Mouse (Mus musculus) forebrain, embryonic 16.5 days (tissue): ENCODE measurements around the gene Cox5a. TPM values are rescaled to one million over a fixed set of nuclear protein-coding genes. Genes with fewer than 3 reads are reported as not detected.

Experiments
- ATAC-seq: fragments of 200-750 bp; cut with Nextera tagmentation; 2 replicates; pipeline ENCODE4 v1.8.0; 2017; ENCODE audit warnings: mild to moderate bottlenecking, moderate library complexity
- H3K27ac ChIP-seq: fragments of 300-500 bp; sonication (generic); 2 replicates; pipeline ENCODE4 v1.5.1; 2014; ENCODE audit warnings: low read length, control low read depth
- H3K27me3 ChIP-seq: fragments of 300-500 bp; sonication (generic); replicated peaks from 2 replicates; pipeline ENCODE4 v1.6.1; 2014; ENCODE audit warnings: low read length; ENCODE audit not compliant: control insufficient read depth, insufficient read depth
- H3K36me3 ChIP-seq: fragments of 300-500 bp; sonication (generic); 2 replicates; pipeline ENCODE4 v1.6.1; 2014; ENCODE audit not compliant: control insufficient read depth, insufficient read depth
- H3K4me1 ChIP-seq: fragments of 300-500 bp; sonication (generic); replicated peaks from 2 replicates; pipeline ENCODE4 v1.6.1; 2014; ENCODE audit warnings: low read length; ENCODE audit not compliant: control insufficient read depth, insufficient read depth
- H3K4me2 ChIP-seq: fragments of 300-500 bp; sonication (generic); 2 replicates; pipeline ENCODE4 v1.6.1; 2014; ENCODE audit warnings: mild to moderate bottlenecking, low read length, control low read depth
- H3K4me3 ChIP-seq: fragments of 300-500 bp; sonication (generic); replicated peaks from 2 replicates; pipeline ENCODE4 v1.5.1; 2014; ENCODE audit warnings: mild to moderate bottlenecking, low read length, control low read depth
- H3K9ac ChIP-seq: fragments of 300-500 bp; sonication (generic); replicated peaks from 2 replicates; pipeline ENCODE4 v1.6.1; 2014; ENCODE audit warnings: low read depth, low read length, control low read depth
- H3K9me3 ChIP-seq: fragments of 300-500 bp; sonication (generic); 2 replicates; pipeline ENCODE4 v1.6.1; 2016; ENCODE audit warnings: low read length; ENCODE audit not compliant: control insufficient read depth
- WGBS: fragments of 180-500 bp; shearing (Covaris S2); extraction: QIAGEN DNeasy Blood & Tissue Kit; methylation state at CpG from one replicate; pipeline ENCODE4 v1.1.7; 2014; 5-methylcytosine and 5-hydroxymethylcytosine counted together
- polyA plus RNA-seq: library from polyadenylated mRNA; unstranded; fragments of >200 nt; fragmentation: Nextera tagmentation; extraction: Ambion mirVana; gene quantifications from 2 replicates; pipeline ENCODE4 v1.2.1, GENCODE M21; 2015

The Cox5a gene
- polyA plus RNA-seq, 1 experiment from 2014 or later: 720 TPM

DNA sequence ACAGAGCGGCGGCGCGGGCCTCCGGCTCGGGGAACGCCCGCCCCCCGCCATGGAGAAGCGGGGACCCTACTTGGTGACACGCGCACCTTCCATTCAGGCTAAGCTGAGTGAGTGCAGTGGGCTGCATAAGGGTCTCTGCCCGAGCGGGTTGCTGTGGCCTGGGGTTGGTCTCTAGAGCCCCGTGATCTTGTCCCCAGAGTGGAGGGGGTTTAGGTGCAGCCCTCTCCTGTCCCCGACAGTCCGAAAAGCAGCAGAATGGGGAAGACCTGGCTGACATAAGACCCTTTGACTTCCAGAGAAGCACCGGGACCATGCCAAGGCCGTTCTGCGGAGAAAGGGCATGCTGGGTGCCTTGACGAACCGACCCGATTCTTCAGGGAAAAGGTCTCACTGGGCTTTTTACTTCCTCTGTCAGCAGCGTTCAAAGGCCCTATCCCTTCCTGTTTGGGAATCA is 16.7 kb downstream of the Cox5a start:
- peaks cover 13% of the 10 kb centered on the region for H3K36me3 ChIP-seq
- peak; percentile 72 for ATAC-seq
- 0% methylated on average over 24 of the region's 24 CpGs for WGBS

DNA sequence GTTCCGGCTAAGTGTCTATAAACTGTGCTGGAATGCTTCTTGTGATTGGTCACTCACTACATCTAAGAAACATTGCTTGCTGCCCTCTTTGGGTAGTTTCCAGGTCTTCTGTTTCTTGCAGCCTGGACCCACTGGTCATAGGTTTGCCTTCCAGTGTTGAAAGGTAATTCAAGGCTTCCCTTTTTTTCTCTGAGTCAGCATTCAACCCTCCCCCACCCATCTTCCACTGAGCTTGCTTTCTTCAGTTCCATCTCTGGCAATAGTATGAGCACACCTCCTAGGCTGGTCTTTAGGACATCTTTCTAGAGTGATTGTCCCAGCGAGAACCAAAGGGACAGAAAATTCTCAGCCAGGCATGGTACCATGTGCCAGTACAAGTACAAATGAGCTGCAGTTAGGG is 18.5 kb downstream of the Cox5a start:
- Histone ChIP-seq H3K27ac (no peak overlapping the region), H3K9ac (no peak overlapping the region), H3K36me3 (peaks cover 12% of the 10 kb centered on the region), H3K27me3 (no peaks in the 10 kb centered on the region), H3K4me2 (no peak overlapping the region), H3K4me3 (no peak overlapping the region), H3K4me1 (peaks cover 20% of the 10 kb centered on the region), H3K9me3 (no peaks in the 10 kb centered on the region)
- WGBS: 96% methylated on average over 2 of the region's 2 CpGs
- ATAC-seq: no peak

More for the DNA sequence above, 16.7 kb downstream of the Cox5a start:
- H3K27me3 ChIP-seq: no peaks in the 10 kb centered on the region
- H3K9me3 ChIP-seq: no peaks in the 10 kb centered on the region
- peaks cover 20% of the 10 kb centered on the region for H3K4me1 ChIP-seq
- peak overlapping the region; percentile 92 for H3K9ac ChIP-seq
- H3K4me3 ChIP-seq: peak overlapping the region; percentile 78
- H3K27ac ChIP-seq: peak overlapping the region; percentile 87
- peak overlapping the region; percentile 84 for H3K4me2 ChIP-seq

DNA sequence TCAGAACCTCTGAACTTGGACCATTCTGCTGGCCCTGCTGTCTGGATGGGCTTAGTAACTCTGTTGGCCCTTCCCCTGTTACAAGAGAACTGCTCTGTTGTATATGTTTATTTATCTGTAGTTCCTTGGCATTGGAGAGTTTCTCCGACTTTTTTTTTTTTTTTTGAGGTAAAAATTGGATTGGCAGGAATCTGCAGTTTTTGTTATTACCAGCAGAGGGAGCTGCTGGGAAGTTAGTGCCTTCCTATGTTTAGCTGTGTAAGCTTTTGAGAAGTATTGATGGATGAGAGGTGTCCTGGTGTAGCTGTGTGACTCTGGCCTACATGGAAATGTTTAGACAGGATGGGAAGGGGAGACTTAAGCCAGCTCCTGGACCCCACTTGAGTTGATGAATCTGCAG is 20.2 kb downstream of the Cox5a start:
- Histone ChIP-seq H3K9me3 (no peaks in the 10 kb centered on the region), H3K4me1 (peaks cover 19% of the 10 kb centered on the region), H3K4me2 (no peak overlapping the region), H3K27ac (no peak overlapping the region), H3K27me3 (no peaks in the 10 kb centered on the region), H3K9ac (no peak overlapping the region), H3K36me3 (peaks cover 16% of the 10 kb centered on the region), H3K4me3 (no peak overlapping the region)
- ATAC-seq: no peak
- 5% methylated on average over 1 of the region's 1 CpGs for WGBS

DNA sequence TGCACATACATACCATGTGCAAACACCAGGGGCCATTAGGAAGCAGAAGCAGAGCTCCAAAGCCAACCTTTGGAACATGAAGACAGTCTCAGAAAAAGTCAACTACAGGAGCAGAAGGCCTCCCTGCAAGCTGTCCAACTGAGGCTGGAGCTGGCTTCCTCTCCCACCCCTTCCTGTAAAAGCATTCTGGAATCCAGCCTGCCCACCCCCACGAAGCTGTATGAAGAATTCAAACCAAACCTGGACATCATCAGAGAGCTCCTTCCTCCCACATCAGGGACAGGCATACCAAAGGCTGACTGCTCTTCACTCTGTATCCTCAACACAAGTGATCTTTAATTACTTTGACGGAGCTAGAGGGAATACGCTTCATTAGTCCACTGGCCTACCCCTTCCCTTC is 22.9 kb downstream of the Cox5a start:
- H3K36me3 ChIP-seq: peaks cover 16% of the 10 kb centered on the region
- WGBS: 73% methylated on average over 3 of the region's 3 CpGs

DNA sequence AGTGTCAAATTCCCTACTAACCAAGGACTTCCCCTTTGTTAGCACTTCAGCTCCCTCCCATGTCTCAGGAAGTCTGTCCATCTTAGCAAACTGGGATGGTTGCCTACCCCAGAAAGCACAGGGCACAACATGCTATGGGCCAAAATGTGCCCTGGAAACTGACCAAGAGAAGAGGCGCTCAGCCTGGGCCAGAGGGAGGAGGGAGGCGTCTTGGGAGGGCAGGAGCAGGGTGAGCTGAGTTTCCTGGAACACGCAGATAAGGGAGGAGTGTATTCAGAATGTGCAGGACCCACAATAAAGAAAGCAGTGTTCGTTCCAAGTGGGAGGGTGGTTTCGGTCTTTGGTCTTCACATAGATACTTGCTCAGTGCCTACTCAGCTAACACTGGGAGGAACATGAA is 26.2 kb downstream of the Cox5a start:
- no peaks in the 10 kb centered on the region for H3K9me3 ChIP-seq
- H3K27me3 ChIP-seq: no peaks in the 10 kb centered on the region
- peaks cover 18% of the 10 kb centered on the region for H3K4me1 ChIP-seq
- peaks cover 11% of the 10 kb centered on the region for H3K36me3 ChIP-seq
- WGBS: 84% methylated on average over 5 of the region's 5 CpGs
- no peak overlapping the region for H3K4me2 ChIP-seq
- no peak overlapping the region for H3K4me3 ChIP-seq
- H3K9ac ChIP-seq: no peak overlapping the region
- H3K27ac ChIP-seq: no peak overlapping the region
- no peak for ATAC-seq

More for the DNA sequence above, 22.9 kb downstream of the Cox5a start:
- H3K4me1 ChIP-seq: peaks cover 9% of the 10 kb centered on the region
- no peak overlapping the region for H3K27ac ChIP-seq
- no peaks in the 10 kb centered on the region for H3K9me3 ChIP-seq
- no peak overlapping the region for H3K4me3 ChIP-seq
- no peak overlapping the region for H3K9ac ChIP-seq
- H3K4me2 ChIP-seq: no peak overlapping the region
- no peak for ATAC-seq
- H3K27me3 ChIP-seq: no peaks in the 10 kb centered on the region

DNA sequence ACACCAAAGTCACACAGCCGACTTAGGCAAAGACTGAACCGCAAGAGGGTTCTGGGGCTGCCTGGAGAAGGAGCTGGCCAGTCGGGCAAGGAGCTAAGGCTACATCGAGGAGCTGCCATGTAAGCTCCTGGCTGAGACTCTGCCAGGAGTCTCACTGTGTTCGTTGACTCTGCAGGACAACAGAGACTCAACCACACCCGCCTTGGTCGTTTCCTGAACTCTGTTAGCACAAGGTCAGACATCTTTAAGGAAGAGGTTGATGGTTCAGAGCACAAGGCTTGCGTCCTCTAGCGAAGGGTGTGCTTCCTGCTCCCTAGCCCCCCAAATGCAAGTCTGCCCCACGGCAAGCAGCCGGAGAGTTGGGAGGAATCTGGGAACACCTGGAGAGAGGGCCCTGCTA is 26.8 kb downstream of the Cox5a start:
- H3K9me3 ChIP-seq: no peaks in the 10 kb centered on the region
- no peaks in the 10 kb centered on the region for H3K27me3 ChIP-seq
- no peak overlapping the region for H3K4me2 ChIP-seq
- no peak for ATAC-seq
- H3K4me1 ChIP-seq: peaks cover 18% of the 10 kb centered on the region
- no peak overlapping the region for H3K9ac ChIP-seq
- H3K36me3 ChIP-seq: peaks cover 11% of the 10 kb centered on the region
- H3K4me3 ChIP-seq: no peak overlapping the region
- 93% methylated on average over 11 of the region's 11 CpGs for WGBS
- no peak overlapping the region for H3K27ac ChIP-seq

DNA sequence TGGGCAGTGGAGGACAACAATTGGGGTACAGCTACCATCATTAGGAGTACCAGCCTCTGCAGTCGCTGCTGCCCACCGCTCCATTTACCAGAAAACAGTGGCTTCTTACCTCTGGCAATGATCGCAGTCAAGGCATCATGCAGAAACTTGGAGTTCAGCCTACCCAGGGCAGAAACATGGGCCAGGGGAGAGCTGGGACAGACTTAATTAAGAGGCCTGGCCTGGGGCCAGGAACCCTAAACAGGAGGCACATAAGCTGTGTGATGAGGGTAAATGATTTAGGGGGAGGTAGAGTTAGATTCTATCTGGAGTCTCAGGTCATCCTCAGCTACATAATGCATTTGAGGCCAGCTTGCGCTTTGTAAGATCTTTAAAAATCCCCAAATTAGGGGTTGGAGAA is 28.1 kb downstream of the Cox5a start:
- Histone ChIP-seq H3K27ac (peak overlapping the region; percentile 23; the same call in 1 of the 2 replicates), H3K4me2 (no peak overlapping the region), H3K36me3 (peaks cover 11% of the 10 kb centered on the region), H3K4me3 (no peak overlapping the region), H3K9me3 (no peaks in the 10 kb centered on the region), H3K9ac (no peak overlapping the region), H3K27me3 (no peaks in the 10 kb centered on the region), H3K4me1 (peaks cover 18% of the 10 kb centered on the region)
- 62% methylated on average over 4 of the region's 4 CpGs for WGBS
- no peak for ATAC-seq

DNA sequence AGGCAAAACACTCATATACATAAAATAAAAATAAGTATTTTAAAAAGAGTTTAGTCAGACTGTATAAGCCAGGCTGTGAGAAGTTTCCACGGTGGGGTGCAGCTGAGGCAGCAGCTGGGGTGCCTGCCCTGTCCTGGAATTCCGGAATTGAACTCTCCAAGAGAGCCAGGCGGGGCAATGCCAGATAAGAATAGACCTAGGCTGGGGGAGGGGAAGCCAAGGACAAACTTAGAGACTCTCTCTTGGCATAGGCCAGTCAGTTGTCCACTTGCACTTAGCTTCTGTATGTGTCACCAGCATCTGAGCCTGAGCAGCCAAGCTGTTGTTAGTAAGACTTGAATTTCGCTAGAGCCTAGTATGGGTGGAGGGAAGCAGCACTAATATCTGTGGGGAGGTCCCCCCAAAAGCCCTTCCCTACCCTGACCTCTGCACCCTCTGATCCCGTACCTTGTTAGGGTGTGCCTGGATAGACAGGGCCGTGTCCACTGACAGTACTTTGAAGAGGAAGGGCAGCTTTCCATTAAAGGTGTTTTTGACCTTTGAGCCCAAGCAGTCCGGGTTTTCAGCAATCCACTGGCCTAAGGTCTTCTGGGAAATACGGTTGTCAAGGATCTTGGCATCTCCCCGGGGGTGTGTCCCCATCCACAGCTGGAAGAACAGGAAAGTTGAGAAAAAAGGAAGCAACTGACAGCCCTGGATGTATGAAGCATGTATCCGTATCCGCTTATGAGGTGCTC is 29.2 kb downstream of the Cox5a start:
- Histone ChIP-seq H3K4me1 (peaks cover 18% of the 10 kb centered on the region), H3K27me3 (no peaks in the 10 kb centered on the region), H3K9me3 (no peaks in the 10 kb centered on the region), H3K36me3 (peaks cover 3% of the 10 kb centered on the region; the same call in 1 of the 2 replicates), H3K9ac (no peak overlapping the region), H3K4me2 (no peak overlapping the region), H3K27ac (no peak overlapping the region), H3K4me3 (no peak overlapping the region)
- WGBS: 95% methylated on average over 11 of the region's 11 CpGs
- ATAC-seq: no peak

DNA sequence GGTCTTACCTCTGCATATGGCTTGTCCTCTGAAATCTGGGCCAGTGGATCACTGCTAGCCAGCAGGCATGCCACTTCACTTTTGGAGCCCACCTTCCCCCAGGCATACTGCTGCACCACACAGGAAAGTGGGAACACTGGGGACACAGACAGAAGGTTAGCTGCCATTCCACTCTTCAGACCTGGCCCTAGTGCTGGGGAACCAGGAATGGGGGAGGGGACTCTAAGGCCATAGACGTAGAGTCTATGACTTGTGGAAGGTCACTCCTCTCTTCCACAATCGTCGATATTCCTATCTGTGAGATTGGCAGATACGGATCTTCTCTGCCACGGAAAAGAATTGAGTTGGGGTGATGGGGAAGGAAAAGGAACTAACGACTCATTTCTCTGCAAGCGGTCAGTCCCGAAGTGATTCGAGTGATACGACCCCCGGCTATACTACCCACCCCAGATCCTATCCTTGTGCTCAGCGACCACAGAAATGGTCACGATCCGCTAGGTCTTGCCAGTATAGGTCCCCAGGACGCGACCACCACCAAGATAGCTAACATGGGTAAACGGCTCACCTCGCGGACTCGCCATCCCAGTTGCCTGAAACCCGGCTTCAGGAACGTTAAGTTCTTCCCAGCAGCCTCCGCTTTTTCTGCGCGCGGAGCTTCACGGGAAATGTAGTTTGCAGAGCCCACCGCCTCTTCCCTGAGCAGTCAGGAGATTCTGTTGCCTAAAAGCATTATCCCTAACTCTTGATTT is 31.2 kb downstream of the Cox5a start, which contains the start of gene Mpi:
Gene Mpi, minus strand, starts transcription at position 625 of the 749 bp plus-strand sequence.
- peak; percentile 67 for ATAC-seq
- Histone ChIP-seq H3K27ac (no peak within 1 kb of the TSS), H3K4me3 (peak within 1 kb of the TSS; percentile 78), H3K9me3 (no peaks in the 10 kb centered on the region), H3K27me3 (no peaks in the 10 kb centered on the region), H3K9ac (peak within 1 kb of the TSS; percentile 75), H3K36me3 (peaks cover 3% of the 10 kb centered on the region; the same call in 1 of the 2 replicates), H3K4me2 (peak within 1 kb of the TSS; percentile 88), H3K4me1 (peaks cover 18% of the 10 kb centered on the region)
- WGBS: 1% methylated on average over 28 of the region's 28 CpGs
